Mouse (Mus musculus): Measurements from ENCODE around the gene Srl.

Srl gene

GRCm38 (mm10) chr16:4520673-4521072, 20.9 kb downstream of the Srl start:
- in situ Hi-C loops (cut with MboI, MseI) = no loop called here

GRCm38 (mm10) chr16:4519825-4520224, 21.8 kb downstream of the Srl start:
- in situ Hi-C loops (cut with MboI, MseI) = no loop called here

GRCm38 (mm10) chr16:4519157-4519556, 22.5 kb downstream of the Srl start:
- in situ Hi-C loops (cut with MboI, MseI) = no loop called here

GRCm38 (mm10) chr16:4517906-4518305, 23.7 kb downstream of the Srl start:
- in situ Hi-C loops (cut with MboI, MseI) = no loop called here

DNA sequence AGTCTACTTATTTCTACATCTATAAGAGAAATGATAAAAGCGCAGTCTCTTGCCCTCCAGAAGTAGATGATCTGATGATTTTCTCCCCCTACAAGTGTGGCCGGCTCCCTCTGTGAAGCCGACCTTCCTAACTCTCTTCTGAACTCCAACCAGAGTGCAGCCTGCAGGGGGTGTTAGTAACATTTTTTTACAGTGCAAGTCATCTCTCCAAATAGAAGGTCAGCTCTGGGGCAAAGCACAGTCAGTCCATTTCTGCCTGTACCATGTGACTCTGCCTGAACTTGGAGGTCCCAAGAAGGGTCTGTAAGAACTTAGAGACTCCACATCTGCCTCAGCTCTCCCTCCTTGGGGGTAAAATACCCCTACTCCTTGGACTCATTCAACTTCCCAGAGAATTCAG, 27.2 kb downstream of the Srl start:
- in situ Hi-C loops (cut with MboI, MseI) = no loop called here

DNA sequence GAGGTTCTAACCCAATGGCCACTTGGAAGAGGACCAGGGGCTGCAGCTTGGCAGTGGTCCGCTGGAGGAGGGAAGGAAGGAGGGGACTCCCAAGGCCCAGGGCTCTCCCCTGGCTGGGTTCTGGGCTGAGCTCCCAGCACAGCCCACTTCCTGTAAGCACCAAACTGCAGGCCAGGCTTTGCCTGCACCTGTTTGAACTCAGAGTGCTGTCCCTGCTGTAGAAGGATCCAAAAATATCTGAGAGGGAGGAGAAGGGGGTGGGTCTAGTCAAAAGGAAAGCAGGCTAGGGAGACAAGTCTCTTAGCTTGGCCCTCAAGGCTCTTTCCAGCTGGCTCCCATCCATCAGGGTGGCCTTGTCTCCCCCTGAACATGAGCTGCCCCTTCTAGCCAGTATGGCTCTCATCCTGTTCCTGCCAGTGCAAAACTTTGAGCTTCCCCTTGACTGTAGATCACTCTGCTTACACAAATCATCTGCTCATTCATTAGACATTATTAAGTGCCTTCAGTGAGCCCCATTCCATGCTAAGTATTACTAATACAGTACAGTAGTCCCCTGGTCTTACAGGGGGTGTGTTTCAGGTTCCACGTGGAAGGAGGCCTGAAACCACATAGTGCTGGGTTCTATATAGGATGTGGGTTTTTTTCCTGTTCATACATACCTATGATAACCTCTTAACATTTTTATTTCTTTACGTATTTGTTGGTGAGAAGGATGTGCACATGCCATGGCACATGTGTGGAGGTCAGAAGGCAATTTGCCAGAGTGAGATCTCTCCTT, 28.8 kb downstream of the Srl start:
- in situ Hi-C loops (cut with MboI, MseI) = no loop called here

DNA sequence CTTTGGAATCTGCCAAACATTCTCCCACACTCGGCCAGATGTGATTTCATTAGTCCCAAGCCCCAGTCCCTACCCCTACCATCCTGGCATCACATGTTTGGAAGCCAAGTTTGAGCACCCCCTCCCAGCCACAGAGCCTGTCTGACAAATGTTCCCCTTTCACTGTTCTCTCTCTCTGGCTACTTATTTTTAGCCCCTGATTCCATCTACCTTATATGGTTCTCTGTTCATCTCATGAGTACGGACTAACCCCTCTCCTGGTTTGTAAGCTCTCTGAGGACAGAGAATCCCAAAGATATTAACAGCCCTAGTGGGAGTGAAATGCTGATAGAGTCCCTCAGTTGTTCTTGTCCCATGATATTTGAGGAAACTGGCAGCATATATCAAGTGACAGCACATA, 30.2 kb downstream of the Srl start:
- in situ Hi-C loops (cut with MboI, MseI) = no loop called here

GRCm38 (mm10) chr16:4506181-4506580, 35.4 kb downstream of the Srl start:
- in situ Hi-C loops (cut with MboI, MseI) = no loop called here

DNA sequence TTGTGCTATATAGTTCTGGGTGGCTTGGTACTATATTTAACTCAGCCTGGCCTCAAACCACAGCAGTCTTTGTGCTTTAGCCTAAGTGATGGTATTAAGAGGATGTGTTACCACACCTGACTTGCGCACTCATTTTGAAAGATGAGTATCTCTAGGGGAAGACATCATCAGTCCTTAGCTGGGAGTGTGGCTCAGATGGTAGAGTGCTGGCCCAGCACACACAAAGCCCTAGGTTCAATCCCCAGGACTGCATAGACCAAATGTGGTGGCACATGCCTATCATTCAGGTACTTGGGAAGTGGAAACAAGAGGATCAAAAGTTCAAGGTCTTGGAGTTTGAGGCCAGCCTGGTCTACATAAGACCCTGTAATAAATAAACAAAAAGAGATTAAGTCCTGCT, 38.1 kb downstream of the Srl start:
- in situ Hi-C loops (cut with MboI, MseI) = no loop called here

DNA sequence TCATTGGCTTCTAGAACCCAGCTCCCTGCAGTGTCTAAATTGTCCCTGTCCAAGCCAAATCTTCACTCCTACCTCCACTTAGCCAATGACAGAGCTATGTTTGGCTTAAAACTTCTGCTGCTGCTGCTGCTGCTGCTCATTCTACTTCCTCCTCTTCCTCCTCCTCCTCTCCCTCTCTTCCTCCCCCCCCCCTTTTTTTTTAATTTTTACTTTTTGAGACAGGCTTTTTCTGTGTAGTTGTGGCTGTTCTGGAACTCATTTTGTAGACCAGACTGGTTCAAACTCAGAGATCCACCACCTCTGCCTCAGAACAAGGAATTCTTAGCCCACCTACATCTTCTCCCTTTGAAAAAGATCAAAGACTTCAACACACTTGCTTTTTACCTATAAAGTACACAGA, 39.0 kb downstream of the Srl start:
- in situ Hi-C loops (cut with MboI, MseI) = no loop called here

DNA sequence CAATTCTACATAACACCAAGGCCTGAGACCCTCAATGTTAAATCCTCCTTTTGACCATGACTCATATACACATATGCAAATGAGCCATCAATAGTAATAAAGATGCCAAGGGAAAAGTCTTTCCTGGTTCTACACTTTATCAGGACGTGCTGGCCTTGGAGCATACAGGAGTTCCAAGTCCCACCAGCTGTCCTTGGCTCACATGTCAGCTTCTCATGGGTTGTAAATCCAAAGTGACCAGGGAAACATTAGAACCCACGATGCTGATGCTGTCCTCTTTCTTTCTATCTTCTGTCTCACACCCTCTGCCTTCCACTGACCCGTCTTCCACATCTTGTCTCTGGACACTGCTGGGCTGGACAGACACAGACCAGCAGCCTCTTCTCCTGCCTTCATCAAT, 39.9 kb downstream of the Srl start:
- in situ Hi-C loops (cut with MboI, MseI) = no loop called here

- in situ Hi-C loops (cut with MboI, MseI) = no loop called here
These were observed 40.8 kb downstream of the Srl start for GRCm38 (mm10) chr16:4500598-4501385.

DNA sequence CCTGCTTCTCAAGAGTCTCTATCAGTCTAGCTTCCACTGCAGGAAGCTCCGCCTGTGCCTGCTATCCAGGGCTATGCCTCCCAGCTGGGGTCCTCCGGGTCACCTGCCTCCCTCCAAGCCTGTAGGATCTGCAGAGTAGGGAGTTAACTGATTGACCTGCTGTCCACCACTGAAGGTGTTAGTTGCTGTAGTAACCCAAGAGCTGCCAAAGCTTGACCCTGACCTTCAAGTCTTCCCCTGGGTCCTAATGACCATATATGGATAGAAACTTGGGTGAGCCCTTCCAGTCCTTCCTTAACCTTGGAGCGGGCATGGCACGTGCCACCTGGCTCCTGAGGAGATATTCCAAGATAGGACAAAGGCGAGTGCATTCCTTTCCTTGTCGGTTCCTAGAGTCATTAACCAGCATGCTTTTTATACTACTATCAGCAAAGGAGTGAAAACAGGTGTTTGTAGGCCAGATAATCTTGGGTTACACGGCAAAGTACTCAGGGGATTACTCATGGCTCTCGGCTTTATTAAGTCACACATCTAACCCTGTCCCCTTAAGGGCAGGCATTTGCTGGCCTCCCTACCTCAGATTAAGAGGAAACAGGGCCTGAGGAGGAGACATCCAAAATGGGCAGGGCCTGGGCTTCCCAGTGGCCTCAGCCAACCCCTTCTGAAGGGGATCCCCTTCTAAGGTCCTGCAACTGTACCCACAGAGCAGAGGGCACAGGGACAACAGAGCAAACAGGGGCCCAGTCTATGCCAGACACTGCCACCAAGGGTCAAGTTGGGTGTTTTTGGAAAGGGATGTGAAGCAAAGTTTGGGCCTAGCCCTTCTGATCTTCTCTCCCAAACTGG, 43.6 kb downstream of the Srl start:
- in situ Hi-C loops (cut with MboI, MseI) = no loop called here

GRCm38 (mm10) chr16:4496470-4496869, 45.1 kb downstream of the Srl start:
- in situ Hi-C loops (cut with MboI, MseI) = no loop called here

- in situ Hi-C loops (cut with MboI, MseI) = no loop called here
These were observed 45.8 kb downstream of the Srl start for GRCm38 (mm10) chr16:4495861-4496260.

GRCm38 (mm10) chr16:4492777-4493563, 48.6 kb downstream of the Srl start:
- in situ Hi-C loops (cut with MboI, MseI) = no loop called here

DNA sequence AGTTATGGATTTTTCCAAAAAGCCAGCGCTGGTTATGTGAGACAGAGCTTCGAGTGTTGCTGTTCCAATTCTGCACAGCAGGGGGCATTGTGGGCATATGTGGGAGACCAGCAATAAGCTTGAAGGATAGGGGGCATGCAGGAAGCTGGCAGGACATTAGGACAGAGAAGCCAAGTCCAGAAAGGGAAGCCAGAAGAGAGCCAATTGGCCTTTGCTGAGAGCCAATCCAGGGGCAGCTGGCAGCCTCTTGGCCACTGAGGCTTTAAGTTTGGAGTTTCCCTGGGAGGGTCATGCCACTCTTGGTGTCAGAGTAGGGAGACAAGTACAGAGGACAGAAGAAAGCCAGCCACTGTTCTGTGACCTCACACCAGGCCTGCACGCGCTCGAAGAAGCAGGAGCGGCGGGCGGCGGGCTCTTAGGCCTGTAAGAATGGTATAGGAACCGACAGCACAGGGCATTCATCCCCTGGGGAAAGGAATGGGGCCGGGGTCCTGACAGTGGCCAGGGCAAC, 52.4 kb downstream of the Srl start:
- in situ Hi-C loops (cut with MboI, MseI) = no loop called here

GRCm38 (mm10) chr16:4480616-4481265, 60.9 kb downstream of the Srl start:
- in situ Hi-C loops (cut with MboI, MseI) = loop anchor here (5.0 kb wide), 1 partner anchor 127 kb away; no protein-coding TSS in a partner anchor

DNA sequence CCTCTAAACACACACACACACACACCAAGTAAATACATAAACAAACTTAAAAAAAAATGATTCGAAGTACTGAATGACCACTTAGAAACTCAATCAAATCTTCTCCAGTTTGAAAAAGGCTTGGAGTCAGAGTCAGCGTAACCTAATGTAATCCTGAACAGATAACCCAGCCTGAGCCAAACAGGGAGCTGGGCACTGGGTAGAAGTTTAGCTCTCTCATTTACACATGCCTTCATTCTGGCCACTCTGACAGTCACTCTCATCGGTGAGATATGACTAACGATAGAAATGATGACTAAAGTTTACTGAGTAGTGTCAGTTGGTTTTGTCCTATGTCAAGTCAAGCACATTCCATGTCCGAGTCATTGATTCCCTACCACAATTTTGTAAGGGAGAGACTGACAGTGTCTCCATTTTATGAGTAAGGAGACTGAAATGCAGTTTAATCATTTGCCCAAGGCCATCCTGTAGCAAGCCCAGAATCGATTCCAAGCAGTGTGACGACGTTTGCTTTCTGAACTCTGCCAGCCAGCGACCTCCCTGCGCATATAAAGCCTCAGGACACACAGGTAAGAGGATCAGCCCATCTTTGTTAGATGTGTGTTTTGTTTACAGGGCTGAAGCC, 63.9 kb downstream of the Srl start:
- in situ Hi-C loops (cut with MboI, MseI) = loop anchor here (5.0 kb wide), 1 partner anchor 85 kb away; no protein-coding TSS in a partner anchor

All from regulatory T cell (primary cell).